Mouse (Mus musculus) NIH3T3 (cell line): Measurements from ENCODE around the gene Crebbp.
A peak's percentile ranks its signal among the peaks of the same experiment; 100 is the strongest.
"Not testable (repeated sequence)": the region's sequence is repeated elsewhere in the genome, so short reads cannot be mapped to it uniquely, and the experiment has no call there.

ENCODE experiments used
- DNase-seq: peaks from one replicate; pipeline ENCODE4 v3.0.0-alpha.2; 2012; ENCODE audit warnings: low read depth

Crebbp gene

GRCm38 (mm10) chr16:4213799-4214551 is at the start of gene Crebbp:
Gene Crebbp, minus strand, starts transcription at chr16:4213997.
- DNase-seq, result peak; percentile 97

GRCm38 (mm10) chr16:4263486-4263885 is 49.7 kb upstream of the Crebbp start:
- no peak for DNase-seq

GRCm38 (mm10) chr16:4257546-4257945 is 43.7 kb upstream of the Crebbp start:
- DNase-seq, result no peak

- DNase-seq, result no peak
Measured at GRCm38 (mm10) chr16:4248791-4249190, 35.0 kb upstream of the Crebbp start.

GRCm38 (mm10) chr16:4245241-4245640 is 31.4 kb upstream of the Crebbp start:
- DNase-seq, result not testable (repeated sequence)

GRCm38 (mm10) chr16:4236131-4236530 is 22.3 kb upstream of the Crebbp start:
- DNase-seq, result peak; percentile 55

GRCm38 (mm10) chr16:4235587-4235986 is 21.8 kb upstream of the Crebbp start:
- no peak for DNase-seq

GRCm38 (mm10) chr16:4225841-4226240 is 12.0 kb upstream of the Crebbp start:
- peak; percentile 70 for DNase-seq

GRCm38 (mm10) chr16:4214631-4215240 is 939 bp upstream of the Crebbp start:
- DNase-seq, result peak; percentile 8

GRCm38 (mm10) chr16:4212963-4213798 is 616 bp downstream of the Crebbp start:
- DNase-seq, result peak; percentile 86

- DNase-seq, result no peak
Measured at GRCm38 (mm10) chr16:4212167-4212962, 1.4 kb downstream of the Crebbp start.

GRCm38 (mm10) chr16:4210290-4210689 is 3.5 kb downstream of the Crebbp start:
- DNase-seq, result no peak

GRCm38 (mm10) chr16:4203592-4203991 is 10.2 kb downstream of the Crebbp start:
- DNase-seq, result no peak

- DNase-seq, result no peak
Measured at GRCm38 (mm10) chr16:4199995-4200394, 13.8 kb downstream of the Crebbp start.

GRCm38 (mm10) chr16:4199566-4199965 is 14.2 kb downstream of the Crebbp start:
- DNase-seq, result no peak

GRCm38 (mm10) chr16:4198004-4198403 is 15.8 kb downstream of the Crebbp start:
- no peak for DNase-seq

GRCm38 (mm10) chr16:4190166-4190565 is 23.6 kb downstream of the Crebbp start:
- no peak for DNase-seq

GRCm38 (mm10) chr16:4175134-4175533 is 38.7 kb downstream of the Crebbp start:
- DNase-seq, result no peak

- no peak for DNase-seq
Measured at GRCm38 (mm10) chr16:4169530-4169929, 44.3 kb downstream of the Crebbp start.

GRCm38 (mm10) chr16:4168476-4168875 is 45.3 kb downstream of the Crebbp start:
- DNase-seq, result no peak

GRCm38 (mm10) chr16:4160898-4161247 is 52.9 kb downstream of the Crebbp start:
- DNase-seq, result peak; percentile 62
